Mouse (Mus musculus) fat pad, adult 2 months (tissue): ENCODE results near the gene Oxa1l.
A peak's percentile ranks its signal among the peaks of the same experiment; 100 is the strongest.
"Not testable (repeated sequence)": the region's sequence is repeated elsewhere in the genome, so short reads cannot be mapped to it uniquely, and the experiment has no call there.

Experiments
- DNase-seq: peaks from one replicate; pipeline ENCODE4 v3.0.0-alpha.2; 2011; ENCODE audit warnings: low read depth, low spot score; ENCODE audit errors: extremely low read depth

Gene Oxa1l

DNA sequence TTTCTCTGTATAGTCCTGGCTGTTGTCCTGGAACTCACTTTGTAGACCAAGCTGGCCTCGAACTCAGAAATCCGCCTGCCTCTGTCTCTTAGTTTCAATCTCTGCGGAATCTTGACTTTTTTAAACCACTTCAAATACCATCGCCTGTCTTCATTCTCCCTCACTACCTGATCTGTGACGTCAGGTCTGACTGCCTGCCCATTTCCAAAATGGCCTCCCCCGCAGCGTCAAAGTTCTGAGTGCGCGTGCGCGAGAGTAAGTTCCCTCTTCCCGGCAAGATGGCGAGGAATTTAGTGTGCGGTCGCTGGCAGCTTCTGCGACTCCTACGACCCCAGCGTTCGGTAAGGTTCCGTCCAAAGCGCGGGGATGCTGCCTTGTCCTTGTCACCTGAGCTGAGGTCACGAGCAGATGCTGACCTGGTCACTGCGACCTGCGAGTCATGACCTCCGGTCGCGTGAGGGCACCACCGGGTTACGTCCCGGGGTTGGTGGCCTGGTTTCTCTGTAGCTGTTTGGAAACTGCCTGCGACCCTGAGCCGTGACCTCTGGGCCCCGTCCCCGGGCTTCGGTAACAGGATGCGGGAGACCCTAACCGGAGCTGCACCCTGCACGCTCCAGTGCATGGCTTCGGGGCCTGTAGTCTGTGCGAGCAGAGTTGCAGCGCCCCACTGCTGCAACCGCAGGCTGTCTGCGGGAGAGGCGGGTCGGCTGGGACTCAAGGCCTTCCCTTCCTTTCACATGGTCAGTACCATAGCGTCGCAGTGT is at the start of gene Oxa1l:
Gene Oxa1l, plus strand, starts transcription at position 258 of the 764 bp plus-strand sequence.
- no peak for DNase-seq

DNA sequence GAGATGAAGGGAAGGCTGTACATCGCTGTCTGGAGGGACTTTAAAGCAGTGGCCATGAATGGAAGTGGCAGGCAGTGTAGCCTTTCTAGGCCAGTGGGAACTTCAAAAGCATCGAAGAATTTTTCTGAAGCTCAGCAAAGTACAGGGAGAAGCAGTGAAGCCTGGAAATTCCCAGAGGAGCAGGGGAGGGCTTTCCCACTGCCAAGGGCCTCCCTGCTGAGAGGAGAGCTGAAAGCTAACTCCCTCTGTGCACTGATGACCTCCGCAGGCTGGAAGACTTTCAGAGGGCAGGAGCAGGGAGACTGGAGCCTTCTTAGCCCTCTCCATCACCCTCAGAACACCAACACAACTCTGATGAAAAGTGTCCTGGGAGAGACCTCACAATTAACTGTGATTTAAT is 48.9 kb upstream of the Oxa1l start:
- DNase-seq, result no peak

DNA sequence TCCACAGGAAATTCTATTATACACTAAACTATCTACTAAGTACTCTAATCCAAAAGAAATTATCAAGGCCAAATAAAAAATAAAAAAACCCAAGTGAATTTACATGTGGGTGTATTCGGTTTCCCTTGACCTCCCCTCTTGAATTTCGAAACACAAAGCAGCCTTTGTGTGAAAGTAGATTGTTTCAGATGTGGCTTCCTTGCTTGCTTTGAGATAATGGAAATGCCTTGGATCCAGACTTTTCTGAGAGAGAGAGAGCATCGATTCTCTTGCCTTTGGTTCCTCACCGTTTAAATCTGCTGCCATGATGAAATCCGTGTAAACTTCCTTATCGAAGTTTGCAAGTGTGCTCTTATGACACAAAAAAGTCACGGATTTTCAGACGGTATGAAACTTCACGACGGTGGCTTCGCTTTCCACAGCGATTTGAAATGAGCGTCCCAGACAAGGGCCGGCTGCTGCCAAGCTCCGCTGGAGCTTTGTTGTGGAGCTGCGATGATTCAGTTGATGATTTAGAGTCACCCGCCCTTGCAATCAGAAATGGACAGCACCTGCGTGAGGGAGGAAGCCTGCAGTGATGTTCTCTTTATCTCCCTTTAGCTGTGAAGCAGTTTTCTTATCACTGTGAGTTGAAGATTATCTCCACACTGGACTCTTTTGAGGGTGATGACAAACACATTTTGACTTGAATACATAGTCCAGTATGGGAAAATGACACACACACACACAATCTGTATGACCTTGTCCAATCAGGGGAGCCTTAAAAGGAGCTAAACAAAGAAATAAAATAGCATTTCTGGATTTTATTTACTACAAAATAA is 38.9 kb upstream of the Oxa1l start:
- DNase-seq, result no peak

DNA sequence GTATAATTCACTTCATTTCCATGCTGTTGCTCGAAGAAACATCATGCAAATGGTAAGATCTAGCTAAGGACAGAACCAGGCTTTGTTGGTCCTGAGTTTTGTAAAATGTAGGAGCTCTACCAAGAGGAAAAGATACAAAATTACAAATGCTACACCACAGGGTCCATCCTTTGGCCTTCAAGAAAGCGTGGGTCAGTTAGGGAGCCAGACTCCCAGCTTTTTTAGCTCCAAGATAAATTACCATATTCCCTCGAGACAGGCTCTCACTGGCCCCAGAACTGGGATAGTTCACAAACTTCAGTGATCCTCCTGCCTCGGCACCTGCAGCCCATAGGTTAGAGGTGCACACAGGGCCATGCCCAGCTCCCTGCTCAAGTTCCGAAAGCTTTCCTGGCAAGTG is 36.1 kb upstream of the Oxa1l start:
- no peak for DNase-seq

DNA sequence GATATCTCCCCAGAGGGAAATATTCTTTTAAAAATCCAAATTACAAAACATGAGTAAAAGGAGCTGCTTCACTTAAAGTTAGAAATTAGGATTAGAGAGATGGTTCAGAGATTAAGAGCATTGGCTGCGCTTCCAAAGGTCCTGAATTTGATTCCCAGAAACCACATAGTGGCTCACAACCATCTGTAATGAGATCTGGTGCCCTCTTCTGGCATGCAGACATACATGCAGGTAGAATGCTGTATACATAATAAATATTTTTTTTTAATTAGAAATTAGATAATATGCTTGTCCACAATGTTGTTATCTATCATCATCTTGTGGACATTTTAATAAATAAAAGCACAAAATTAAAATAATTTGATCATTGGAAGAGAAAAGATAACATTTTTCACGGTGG is 32.1 kb upstream of the Oxa1l start:
- no peak for DNase-seq

DNA sequence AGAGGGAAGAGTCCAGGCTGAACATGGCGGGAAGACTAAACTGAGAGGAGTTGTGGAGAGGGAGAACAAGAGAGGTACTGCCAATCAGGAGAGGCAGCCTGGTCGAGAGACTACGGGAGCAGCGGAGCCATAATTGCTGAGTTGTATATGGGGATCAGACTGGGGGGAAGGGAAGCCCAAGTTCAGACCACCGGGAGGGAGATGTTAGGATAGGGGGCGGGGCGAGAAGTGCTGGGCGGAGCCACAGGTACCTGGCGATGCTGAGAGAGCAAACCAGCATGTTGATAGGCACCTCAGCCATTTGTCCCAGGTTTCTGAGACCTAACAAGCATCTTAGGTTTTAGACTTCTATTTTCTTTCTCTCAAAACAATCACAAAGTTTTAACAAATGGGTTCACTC is 31.4 kb upstream of the Oxa1l start:
- DNase-seq, result no peak

DNA sequence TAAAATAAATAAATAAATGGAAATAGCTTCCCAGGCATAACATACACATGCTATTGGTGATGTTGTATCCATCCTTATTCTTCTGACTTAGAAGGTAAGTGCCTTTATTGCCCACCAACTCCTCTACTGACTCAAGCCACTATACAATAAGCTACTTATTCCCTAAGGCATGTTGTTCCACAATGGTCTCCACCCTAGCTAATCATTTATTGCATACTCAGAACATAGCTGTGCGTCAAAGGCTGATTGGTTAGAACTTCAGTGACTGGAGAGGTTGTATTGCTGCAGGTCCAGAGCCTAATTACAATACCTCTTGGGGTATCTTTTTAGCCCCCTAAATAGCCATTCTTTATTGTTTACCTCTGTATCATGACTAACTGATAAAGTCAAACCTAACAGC is 29.5 kb upstream of the Oxa1l start:
- no peak for DNase-seq

DNA sequence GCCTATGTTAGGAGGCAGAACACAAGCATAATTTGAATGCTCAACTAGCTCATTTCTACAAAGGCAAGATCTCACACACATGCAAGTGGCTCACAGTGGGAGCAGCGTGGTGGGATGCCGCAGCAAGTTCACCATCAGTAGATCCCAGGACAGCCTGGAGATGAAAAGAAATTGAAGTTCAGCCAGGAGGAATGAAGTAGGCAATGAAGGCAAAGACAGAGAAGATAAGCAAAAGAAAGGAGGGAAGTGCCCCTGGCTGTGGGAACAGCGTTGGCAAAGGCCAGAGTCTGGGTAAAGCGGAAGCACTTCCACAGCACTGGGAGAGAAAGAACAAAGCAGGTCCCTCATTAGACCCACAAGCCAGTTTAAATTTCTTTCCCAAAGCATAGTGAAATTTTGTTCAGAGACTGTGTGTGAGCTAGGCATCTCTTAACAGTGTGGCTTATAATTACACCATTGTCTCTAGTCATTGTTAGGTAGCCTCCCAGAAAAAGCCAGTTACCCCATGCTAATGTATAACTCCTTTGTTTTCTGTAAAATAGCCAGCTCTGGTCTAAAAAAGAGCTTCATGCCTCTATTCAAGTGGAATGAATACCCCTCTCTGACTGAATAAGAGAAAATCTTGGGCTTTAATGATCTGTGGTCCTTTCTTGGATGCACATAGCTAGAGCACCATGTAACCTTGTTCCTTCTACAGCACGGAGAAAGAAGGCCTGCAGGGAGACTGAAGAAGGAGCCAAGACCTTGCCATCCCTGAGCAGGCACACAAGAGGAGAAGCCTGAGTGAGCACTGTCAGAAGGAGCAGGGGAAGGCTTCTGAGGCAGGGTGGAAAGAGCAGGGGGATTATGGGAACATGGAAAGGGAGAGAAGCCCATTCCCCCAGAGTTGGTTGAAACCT is 28.2 kb upstream of the Oxa1l start:
- no peak for DNase-seq

DNA sequence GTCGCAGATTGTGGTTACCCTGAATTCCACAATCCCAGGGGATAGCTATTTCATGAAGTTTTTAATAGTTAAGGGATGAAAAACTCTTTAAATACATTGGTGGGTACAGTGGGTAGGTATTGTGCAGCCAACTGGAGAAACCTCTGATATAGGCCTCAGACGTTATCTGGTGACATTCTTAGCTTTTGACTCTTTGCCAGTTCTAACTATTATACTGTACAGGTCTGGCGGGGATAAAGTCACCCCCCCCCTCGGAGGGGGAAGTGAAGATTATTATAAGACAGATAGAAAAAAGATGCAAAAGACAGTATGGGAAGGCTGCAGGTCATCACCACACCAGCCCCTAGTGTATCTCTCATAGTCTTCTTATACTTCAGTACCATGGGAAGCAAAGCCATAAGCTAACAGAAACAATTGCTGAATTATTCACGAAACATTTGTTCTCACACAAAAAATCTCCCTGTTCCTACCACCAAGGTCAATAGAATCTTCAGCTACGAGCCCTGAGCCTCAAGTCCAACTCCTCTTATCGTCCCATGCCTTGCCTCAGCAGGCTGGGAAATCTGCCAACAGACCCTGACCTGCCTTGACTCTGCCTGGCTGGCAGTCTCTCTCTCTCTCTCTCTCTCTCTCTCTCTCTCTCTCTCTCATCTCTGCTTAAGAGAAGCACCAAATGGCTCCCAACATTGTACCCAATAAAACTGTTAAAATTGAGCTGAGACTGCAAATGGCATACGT is 27.0 kb upstream of the Oxa1l start:
- no peak for DNase-seq

DNA sequence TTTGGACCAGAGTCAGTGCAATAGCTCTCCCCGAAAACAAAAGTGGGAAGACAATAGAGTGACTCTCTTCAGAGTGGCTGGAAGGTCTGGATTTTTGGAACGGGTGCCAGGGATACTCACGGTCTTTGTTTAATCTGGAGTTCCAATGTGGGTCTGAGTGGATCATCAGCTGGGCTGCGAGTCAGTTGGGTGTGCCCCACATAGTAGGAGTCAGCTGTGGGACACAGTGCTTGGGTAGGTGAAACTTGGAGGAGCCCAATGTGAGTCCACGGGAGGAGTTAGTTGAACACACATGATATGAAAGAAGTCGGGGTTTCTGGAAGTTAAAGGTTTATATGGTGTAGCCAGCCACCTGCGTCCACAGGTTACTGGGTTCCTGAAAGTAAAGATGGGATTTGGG is 19.8 kb upstream of the Oxa1l start:
- no peak for DNase-seq

DNA sequence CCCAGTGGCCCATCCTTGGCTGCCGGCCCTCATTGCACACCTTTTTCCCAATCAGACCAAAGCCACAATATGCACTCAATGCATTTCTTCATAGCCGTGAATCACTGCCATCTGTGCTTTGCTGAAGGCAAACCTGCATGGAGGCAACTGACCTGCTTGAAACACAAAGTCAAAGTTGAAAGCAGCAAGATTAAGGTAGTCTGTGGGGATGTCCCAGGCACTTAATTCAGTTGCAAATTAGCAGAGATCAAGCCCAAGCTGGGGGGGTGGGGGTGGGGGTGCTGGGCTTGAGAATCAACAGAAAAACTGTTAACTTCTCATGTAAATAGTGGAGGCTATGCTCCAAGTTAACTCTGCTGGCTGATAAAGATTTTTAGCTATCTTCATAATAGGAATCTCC is 18.8 kb upstream of the Oxa1l start:
- peak; percentile 55 for DNase-seq

DNA sequence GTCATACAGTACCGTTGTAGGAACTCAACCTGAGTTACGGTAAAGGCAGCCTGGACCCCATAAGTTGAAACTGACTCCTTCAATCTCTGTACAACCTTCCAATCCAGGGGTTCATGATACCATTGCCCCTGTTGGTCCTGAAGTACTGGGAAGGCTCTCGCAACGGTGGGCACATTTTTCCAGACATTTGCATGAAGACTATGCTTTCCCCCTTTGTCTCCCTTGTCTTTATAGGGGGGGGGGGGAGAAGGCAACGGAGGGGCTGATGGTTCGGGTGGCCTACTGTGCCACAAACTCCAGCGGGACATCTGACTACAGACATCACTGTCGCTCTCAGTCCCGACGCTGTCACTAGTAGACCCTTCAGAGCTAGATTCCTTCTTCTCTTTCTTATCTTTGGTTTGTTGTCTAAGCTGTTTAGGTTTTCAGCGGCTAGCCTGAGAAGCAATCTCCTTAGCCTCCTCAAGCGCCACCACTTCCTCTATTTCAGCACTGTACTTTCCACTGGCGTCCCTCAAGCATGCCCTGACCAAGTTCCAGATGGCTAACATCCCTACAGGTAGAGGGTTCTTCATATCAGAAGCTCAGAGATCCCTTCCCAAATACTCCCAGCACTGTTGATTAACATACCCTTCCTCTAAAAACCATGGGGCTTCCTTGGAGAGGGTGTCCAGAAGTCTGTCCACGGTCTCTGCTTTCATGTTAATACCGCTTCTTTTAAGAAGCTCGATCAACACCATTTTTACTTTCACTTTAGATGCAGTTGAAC is 9.7 kb upstream of the Oxa1l start:
- not testable (repeated sequence) for DNase-seq

DNA sequence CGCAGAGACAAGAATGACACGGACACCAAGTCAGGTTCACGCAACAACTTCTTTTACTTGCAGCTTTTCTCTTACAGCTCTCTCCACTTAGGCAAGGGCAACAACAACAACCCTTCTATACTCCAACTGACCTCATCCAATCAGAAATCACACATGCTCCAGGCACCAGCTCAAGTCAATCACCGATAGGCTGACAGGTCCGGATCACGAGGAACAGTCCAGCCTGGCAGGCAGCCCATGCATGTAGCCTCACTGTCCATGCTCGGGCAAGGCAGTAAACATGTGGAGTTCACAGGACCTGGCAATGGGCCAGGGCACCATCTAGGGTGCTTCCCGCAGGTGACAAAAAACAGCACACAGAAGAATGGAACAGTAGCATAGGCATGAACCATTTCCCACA is 8.3 kb upstream of the Oxa1l start:
- no peak for DNase-seq

DNA sequence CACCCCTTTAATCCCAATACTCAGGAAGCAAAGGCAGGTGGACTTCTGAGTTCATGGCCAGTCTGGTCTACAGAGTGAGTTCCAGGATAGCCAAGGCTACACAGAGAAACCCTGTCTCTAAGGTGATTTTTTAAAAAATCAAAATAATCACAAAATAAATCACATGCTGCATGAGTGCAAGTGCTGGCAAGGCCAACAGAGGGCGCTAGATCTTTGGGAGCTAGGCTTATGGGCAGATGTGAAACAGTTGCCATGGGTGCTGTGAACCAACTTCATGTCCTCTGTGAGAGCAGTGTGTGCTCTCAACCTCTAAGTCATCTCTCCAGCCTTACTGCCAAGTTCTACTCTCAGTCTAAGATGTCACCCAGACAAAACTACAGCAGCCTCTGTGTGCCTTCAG is 6.2 kb upstream of the Oxa1l start:
- DNase-seq, result no peak

DNA sequence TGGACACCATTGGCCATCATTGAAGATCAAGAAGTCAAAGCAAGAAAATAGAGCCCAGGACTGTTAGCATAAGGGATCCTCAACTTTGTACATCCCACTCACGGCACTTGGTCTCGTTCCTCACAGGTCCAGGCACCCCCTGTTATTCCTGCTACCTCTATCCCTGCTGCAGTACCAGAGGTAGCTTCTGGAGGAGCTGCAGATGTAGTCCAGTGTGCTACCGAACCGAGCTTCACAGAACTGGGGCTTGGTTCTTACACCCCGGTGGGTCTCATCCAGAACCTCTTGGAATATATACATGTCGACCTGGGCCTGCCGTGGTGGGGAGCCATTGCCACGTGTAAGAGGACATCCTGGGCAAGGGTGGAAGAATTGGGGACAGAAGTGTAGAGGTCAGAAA is 2.5 kb downstream of the Oxa1l start:
- no peak for DNase-seq

DNA sequence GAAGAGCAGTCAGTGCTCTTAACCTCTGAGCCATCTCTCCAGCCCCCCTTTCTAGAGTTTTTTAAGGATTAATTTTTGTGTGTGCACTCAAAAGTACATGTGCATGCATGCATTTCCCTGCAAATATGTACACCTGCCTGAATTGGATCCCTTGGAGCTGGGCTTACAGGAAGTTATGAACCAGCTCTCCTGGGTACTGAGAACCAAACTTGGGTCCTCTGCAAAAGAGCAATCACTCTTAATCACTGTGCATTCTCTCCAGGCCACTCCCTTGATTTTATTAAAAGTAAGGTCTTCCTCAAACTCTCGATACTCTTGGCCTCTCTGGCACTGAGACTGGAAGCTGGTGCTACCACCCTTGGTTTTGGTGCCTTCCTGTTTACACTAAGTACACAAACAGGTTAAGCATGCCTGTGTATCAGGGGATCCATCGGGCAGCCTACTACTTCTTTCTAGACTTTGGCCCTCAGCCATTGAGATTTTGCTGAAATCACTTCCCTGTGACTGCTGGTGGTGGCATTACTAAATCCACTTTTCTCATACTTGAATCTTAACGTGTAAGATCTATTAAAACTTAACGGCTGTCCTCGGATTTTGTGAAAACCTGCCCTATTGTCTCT is 4.5 kb downstream of the Oxa1l start:
- no peak for DNase-seq

DNA sequence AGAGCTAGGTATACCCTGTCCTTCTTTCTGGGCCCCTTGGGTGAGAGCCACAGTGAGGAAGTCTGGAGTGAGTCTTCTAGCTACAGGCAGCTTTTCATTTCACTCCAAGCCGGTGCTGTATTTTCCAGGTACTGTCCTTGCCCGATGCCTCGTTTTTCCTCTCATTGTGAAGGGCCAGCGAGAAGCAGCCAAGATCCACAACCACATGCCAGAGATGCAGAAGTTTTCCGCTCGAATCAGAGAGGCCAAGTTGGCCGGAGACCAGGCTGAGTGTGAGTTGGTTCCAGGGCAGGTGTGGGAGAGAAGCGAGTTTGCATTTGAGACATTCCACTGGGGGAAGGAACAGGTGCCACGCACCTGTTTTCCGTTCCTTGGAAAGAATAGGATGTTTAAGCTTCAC is 5.9 kb downstream of the Oxa1l start:
- no peak for DNase-seq

DNA sequence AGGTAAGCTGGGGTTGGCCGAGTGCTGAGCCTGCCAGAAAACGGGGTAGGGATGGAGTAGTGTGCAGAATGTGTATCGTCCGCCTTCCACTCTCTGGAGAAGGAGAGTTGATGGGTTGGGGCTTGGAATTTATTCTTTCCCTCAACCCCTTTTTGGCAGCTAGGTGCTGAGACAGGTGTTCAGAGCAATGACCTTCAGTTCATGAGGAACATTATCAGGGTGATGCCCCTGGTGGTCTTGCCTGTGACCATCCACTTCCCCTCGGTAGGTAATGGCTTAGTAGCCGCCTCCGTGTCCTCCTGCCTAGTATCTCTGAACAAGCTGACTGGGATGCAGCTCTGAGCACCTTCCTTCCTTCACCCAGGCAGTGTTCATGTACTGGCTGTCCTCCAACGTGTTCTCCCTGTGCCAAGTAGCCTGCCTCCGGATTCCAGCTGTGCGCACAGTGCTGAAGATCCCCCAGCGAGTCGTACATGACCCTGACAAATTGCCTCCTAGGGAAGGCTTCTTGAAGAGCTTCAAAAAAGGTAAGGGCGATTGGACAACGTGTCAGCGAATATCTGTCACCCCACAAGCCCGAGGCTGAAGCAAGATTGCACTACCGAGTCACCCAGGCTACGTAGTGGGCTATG is 6.9 kb downstream of the Oxa1l start:
- no peak for DNase-seq

DNA sequence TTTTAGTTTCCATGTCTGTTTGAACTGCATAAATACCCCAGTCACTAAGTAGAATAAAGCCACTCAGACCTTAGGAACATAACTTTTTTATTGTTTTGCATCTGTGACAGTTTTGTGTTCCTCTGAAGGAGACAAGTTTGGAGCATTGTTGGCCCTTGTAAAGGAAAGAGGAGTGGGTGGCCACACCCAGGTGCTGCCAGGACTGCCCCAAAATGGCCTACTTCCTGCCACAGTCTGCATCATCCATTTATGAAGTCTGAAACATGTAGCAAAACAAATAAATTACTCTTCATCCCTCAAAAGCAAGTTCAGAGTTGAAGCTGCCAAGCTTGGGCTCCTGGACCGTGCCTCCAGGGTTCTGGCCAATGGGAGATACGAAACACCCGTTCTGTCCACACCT is 8.7 kb downstream of the Oxa1l start:
- no peak for DNase-seq
